Mouse (Mus musculus) right cerebral cortex, adult 18-20 months (tissue): ENCODE data around the gene Cd180.
A peak's percentile ranks its signal among the peaks of the same experiment; 100 is the strongest.
"Not testable (repeated sequence)": the region's sequence is repeated elsewhere in the genome, so short reads cannot be mapped to it uniquely, and the experiment has no call there.

ENCODE experiments used
- DNase-seq: peaks from one replicate; pipeline ENCODE4 v3.0.0; 2022; ENCODE audit warnings: mixed read lengths

The Cd180 gene

GRCm38 (mm10) chr13:102693341-102693801 is at the start of gene Cd180:
Gene Cd180 (plus strand): TSS chr13:102693558.
- peak; percentile 4 for DNase-seq

DNA sequence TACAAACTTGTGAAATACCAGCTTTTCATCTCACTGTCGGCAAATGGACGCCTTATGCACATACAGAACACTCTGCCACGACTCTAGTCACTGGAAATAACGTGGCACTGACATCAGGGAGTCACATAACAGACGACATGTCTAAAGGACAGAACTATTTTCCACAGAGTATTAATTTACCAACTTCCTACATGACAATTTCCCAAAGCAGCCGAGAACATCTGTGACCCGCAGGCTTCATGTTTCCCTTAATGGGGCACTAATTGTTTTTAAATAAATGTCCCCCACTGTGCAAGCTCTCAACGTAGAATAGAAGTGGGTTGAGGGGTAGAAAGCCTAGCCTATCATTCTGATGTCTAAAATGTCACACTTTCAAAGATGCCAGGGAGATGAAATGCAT is 49.0 kb upstream of the Cd180 start:
- no peak for DNase-seq

GRCm38 (mm10) chr13:102644789-102645551 is 48.4 kb upstream of the Cd180 start:
- DNase-seq: peak; percentile 79

DNA sequence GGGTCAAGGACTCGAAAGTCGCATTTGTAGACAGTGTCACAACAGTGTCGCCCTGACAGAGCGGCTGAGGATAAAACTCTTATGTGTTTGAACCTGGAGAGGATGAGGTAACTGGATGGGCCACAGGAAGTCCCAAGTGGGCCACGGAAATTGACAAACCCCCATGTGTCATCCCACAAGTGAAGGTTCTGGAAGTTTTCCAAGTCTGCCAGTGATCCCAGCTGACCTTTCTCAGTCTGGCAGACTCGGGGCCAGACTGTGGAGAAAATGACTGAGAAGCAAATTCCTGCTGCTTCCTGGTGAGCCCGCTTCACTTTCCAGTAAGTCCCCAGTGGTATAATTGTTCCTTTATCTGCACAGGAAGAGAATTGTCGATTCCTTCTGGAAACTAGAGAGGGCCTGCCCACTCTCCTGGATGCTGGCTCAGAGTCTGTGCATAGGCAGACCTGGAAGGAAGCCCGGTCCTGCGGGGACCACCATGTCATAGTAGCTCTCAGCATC is 47.0 kb upstream of the Cd180 start:
- no peak for DNase-seq

DNA sequence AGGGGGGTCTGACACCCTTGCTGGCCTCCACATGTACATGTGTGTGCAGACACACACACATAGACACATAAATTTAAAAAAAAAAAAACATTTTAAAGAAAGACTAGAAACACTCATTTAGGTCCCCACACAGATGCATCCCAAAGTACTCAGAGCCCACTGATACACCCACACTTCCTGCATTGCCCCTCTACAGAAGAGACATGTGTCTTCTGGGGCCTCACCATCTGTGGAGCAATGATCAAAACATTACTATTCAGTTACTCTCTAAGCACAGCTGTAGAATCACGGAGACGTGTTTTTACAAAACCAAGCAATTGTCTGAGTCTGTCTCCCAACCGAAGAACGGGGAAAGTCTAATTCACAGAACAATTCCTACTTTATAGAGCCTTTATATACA is 45.8 kb upstream of the Cd180 start:
- no peak for DNase-seq

DNA sequence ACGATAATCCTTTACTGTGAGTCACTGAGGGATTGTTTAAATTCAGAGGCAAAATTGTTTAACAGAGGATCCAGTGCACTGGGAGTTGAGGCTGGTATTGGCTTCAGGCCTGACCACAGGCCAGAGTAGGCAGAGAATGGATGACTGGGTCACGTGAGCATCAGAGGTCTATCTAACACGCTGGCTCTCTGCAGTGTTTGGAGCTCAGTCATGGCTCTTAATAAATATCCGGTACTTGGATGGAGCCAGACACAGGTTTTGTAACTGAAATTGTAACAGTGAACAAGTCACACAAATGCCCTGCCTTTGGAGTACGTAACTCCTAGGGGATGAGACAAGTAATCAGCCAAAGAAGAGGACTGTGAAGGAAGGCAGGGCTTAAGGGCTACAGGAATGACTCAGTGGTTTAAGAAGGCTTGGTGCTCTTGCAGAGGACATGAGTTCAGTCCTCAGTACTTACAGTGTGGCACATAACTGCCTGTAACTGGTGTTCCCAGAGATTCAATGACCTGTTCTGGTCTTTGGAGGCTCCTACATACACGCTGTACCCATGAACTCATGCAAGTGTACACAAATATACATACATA is 41.0 kb upstream of the Cd180 start:
- no peak for DNase-seq

- DNase-seq: no peak
Measured at GRCm38 (mm10) chr13:102655071-102655570, 38.2 kb upstream of the Cd180 start.

DNA sequence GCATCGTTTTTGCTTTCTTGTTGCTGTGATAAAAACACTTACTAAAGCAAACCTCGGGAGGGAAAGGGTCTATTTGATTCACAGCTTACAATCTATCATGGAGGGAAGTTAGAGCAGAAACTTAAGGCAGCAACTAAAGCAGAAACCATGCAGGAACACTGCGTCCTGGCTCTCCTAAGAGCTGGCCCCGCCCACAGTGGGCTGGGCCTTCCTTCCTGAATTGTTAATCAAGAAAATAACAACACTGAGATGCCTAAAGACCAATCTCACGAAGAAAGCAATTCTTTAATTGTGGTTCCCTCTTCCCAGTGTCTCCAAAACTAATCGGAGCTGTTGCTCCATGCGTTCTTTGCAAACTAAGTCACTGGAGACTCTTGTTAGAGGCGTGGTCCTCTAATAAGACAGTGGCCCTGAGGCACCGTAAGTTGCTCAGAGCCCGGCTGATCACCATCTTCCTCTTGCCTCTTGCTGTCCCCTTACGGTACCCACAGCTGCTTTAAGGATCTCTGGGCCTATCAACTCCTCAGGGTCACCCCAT is 37.1 kb upstream of the Cd180 start:
- DNase-seq: no peak

GRCm38 (mm10) chr13:102658223-102658839 is 35.0 kb upstream of the Cd180 start:
- DNase-seq: no peak

- no peak for DNase-seq
Measured at GRCm38 (mm10) chr13:102664041-102664440, 29.3 kb upstream of the Cd180 start.

GRCm38 (mm10) chr13:102664843-102665587 is 28.3 kb upstream of the Cd180 start:
- DNase-seq: peak; percentile 53

DNA sequence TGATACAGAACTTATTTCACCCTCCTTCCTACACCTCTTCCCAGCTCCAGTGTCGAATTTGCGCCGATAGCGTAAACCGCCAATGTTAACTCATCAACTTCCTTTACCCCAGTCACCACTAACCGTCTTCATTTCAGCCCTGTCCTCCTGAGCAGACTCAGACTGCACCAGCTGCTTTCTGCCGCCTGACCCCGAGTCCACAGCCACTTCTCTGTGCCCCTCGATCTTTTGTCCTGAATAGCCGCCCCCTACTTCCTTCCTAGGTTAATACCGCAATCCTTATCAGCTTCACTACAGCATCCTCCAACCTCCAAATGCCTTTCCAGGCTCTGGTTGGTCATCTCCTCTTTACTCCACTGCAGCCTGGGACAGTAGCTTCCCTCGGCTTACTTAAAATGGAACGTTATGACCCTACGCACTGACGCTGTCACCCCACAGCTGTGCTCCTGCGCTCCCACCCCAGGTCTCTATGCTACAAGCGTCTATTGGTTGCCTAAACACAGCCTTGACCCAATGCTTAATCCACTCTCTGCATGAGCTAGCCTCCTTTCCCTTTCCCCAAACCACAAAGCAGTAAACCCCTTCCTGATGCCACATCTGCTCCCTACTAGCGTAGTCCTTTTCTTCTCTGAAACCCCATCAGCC is 27.6 kb upstream of the Cd180 start:
- no peak for DNase-seq

DNA sequence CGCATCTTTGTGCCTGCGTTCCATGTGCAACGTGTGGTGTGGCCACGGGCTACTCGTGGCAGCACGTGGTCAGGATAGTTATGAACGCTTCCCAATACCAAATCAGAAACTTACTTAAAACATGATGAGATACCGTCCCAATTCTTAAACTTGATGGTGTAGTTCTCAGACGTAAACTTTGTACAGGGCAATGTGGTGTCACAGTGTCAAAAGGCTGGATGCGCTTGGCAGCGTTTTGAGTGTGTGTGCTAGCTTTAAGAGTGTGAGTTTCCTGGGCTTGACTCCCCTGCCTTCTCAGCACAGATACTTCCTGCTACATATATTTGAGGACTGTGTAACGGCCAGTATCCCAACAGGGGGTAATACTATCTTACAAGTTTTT is 27.1 kb upstream of the Cd180 start:
- no peak for DNase-seq

DNA sequence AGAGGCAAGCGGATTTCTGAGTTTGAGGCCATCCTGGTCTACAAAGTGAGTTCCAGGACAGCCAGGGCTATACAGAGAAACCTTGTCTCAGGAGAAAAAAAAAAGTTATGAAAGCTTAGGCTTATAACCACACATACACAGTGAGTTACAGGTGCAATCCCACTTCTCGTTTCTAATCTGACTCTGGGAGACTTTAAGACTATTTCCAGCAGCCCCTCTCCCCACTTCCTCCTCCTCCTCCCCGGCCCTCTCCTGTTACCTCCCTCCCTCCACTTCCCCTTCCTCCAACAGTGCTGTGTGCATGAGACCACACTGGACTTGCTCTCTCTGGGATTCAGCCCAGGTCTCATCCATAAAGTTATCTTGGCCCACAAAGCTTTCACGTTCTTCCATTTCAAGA is 26.6 kb upstream of the Cd180 start:
- no peak for DNase-seq

DNA sequence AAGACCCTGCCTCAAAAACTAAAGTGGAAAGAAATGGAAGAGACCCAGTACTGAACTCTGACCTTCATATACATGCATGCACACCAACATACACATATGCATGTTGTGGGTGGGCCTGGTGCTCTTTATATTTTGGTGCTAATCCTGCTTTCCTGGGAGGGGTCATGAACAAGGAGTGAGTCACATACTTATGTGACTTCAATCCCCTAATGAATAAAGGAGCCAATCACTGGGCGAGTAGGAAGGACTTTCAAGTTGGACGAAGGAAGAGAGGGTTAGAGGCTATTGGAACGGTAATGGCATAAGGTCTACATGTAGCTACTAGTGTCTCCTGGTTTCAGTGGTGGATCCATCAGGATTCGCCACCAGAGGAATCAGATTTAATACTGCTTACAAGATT is 26.0 kb upstream of the Cd180 start:
- DNase-seq: no peak

GRCm38 (mm10) chr13:102667842-102668241 is 25.5 kb upstream of the Cd180 start:
- no peak for DNase-seq

DNA sequence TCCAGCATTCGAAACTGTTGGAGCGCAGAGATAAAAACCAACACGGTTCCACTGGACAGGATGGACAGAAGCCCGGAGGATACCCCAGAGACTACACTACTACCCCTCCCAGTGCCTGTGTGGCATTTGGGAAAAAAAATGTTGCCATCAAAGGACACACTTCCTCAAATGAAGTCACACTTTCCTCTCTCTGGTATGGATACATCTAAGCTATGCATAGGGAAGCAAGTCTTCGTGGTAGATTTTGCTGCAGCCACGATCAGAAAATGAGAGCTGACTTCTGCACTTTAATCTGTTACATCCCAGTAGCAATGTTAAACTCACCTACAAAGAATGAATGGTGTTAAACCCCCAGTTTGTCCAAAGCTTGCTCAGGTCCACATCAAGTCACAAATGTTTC is 24.4 kb upstream of the Cd180 start:
- DNase-seq: no peak

- no peak for DNase-seq
Measured at GRCm38 (mm10) chr13:102669522-102670256, 23.7 kb upstream of the Cd180 start.

DNA sequence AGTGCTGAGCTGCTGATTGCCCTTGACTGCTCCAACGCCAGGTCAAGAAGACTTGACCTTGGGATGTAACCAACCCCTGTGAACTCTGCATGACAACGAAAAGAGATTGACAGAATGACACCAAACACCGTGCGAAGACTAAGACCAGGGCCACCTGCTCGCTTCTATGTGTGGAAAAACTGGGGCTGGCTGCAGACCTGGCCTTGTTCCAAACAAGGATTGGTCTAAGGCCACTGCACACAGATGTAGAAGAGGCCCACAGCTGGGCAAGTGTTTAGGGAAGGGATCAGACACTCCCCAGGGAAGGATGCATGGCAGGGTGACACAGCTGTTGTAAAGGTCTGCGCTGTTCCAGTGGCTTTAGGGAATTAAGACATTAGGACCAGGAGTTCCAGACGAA is 22.9 kb upstream of the Cd180 start:
- no peak for DNase-seq

DNA sequence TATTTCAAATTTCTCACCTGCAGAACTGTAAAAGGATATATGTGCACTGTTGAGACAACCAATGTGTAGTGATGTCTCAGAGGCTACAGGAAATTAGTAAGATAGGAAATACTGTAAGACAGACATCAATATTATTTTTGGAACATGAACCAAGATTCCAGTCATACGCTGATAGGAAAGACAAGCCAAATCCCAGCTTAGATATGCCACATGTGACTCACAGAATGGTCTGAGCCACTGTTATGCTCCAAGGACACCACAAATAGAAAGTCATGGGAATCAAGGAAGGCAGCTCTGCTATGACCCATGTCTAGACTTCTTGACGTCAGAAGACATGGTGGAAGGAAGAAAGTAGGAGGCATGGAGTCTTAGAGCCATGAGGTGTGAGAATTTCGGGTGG is 19.3 kb upstream of the Cd180 start:
- DNase-seq: no peak

DNA sequence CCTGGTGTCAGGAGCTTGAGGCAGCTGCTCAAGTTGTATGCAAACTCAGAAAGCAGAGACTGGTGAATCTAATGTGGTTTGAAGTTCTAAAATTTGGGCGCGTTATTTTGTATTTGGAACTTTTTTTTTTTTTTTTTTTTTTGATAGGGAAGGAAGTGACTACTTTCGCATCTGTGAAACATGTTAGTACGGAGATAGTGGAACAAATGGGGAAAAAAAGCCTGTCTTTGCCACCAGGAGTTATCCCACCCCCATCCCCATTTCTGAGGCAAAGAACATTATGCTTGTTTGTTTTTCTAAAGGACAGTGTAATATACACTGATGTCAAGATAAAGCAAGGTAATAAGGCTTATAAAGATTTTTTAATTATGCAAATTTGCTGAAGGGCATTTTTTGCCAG is 15.8 kb upstream of the Cd180 start:
- not testable (repeated sequence) for DNase-seq

DNA sequence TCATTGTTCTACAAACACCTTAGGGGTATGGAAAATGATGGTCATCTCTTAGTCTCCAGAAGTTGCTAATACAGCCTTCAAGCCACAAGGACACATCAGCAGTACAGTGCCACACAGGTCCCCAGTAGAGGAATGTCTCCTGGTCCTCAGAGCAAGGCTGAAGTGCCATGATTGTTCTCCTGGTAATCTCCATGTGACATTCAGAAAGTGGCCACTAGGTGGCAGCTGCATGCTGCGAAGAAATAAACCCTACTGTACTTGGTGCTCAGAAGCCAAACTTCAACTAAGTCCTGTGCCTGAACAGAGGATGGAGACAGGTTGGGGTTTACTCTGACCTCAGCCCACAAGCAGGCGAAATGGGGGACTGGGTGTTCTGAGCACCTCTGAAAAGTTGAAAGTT is 14.9 kb upstream of the Cd180 start:
- peak; percentile 76 for DNase-seq
